Mouse (Mus musculus) layer of hippocampus, postnatal 36 days (tissue): ENCODE data around the gene Supv3l1. TPM values are rescaled to one million over a fixed set of nuclear protein-coding genes. Genes with fewer than 3 reads are reported as not detected.
"Not testable (repeated sequence)": the region's sequence is repeated elsewhere in the genome, so short reads cannot be mapped to it uniquely, and the experiment has no call there.

Source experiments
- DNase-seq, 2 experiments: peaks; one replicate each; pipeline ENCODE4 v3.0.0; 2022
- total RNA-seq, 2 experiments: library from RNA; stranded (reverse); gene quantifications; 2 replicates each; pipeline ENCODE4 v1.2.3; 2021

Gene Supv3l1
- 10 to 100 TPM; 25.2 to 26.6 TPM for total RNA-seq

DNA sequence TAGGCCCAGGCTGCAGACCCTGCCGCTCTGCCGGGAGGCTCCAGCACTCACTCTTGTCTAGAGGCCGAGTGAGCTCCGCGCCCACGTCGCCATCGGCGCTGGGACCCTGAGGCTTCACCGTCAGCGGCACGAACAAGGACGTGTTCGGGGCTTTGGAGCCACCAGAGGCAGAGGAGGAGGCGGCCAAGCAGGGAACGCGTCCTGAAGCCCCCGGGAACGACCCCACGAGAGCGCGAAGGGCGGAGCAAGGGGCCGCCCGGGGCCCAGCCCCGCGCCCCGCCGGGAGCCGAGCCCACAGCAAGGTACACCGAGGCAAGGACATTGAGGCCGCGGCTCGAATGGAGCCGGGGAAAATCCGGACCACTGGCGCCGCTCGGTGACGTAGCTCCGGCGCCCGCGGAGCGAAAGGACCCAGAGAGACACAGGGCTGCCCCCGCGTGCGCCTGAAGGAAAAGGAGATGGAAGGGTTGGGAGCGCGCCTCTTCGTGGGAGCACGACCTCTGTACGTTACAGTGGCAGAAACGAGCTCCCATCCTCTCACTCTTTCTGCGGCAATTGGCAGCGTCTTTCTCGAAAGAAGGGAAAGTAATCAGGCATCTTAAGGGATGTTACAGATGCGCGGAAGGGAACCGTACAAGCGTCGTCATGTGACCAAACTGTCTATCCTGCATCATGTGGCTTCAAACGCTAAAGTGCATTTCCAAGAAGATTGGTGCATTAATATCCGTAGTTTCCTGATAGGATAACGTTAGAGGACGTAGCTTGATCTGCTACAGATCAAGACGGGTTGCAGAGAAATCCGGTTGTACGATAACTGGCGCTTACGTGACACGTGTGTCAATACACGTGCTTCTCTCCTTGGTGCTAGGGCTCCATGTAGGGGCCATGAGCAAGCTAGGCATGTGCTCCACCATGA lies at the start of gene Supv3l1, which contains the start of gene 4930507D05Rik:
Supv3l1 (minus strand) TSS at position 375 of the 916 bp plus-strand sequence.
4930507D05Rik (plus strand) TSS at position 126 of the 916 bp plus-strand sequence.
- DNase-seq: peak; percentile 90 to 93

DNA sequence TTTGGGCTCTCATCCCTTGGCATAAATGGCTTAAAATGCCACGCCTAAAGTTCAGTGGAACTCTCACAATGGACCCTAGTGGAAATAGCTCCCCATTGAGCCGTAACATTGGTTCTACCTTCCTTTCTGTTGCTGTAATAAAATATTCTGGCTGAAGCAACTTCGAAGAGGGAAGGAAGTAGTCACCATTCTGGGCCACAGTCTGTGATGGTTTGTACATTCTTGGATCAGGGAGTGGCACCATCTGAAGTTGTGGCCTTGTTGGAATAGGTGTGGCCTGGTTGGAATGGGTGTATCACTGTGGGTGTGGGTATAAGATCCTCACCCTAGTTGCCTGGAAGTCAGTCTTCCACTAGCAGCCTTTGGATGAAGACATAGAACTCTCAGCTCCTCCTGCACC lies 42.1 kb upstream of the Supv3l1 start:
- DNase-seq: not testable (repeated sequence)

DNA sequence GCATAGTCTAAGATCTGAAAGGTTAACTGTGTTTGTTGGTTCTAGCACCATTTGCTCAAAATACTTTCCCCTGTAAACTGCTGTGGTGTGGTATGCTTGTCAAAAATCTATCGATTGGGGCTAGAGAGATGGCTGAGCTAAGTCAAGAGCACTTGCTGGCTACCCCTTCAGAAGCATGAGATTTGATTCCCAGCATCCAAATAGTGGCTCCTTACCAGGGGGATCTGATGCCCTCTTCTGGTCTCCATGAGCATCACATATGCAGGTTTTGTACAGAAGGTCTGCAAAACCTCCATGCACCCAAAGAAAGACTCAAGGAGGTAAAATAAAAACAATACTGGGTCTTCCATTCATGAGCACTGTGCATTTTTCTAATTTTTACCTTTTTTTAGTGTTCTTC lies 38.7 kb upstream of the Supv3l1 start:
- DNase-seq: no peak

DNA sequence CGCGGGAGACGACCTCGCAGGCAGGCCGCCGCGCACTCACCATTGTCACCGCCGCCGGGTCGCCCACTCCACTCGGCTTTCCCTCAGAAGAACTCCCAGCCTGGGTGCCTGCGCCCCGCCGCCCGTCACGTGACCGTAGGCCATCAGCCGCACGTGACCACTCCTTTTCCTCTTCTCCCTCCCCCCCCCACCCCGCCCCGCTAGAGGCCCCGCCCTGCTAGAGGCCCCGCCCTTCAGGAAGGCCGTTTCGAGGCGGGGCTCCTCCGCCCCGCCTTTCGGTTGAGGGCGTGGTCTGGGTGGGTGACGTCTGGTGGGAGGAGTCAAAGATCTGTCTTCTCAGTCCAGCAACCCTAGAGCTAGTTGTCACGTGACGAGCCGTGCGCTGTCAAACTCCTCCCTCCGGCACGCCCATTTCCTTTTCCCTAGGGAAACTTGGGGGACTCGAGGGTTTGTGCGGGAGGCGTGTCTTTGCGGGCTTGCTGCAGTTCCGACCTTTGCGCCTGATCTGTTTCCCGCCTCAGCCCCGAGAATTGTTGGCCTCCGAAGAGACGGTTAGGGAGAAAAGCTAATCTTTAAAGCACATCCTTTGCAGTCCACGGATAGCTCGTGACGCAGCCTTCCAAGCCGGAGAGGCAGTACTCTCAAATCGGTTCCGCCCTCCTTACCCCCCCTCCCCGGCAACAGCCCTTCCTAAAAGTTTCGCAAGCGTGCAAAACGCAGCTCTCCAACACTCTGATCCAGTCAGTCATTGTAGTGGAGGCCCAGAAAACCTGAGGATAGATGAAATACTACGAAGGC lies 37.3 kb upstream of the Supv3l1 start, which contains the start of gene Vps26a:
Vps26a (minus strand) TSS at position 188 of the 798 bp plus-strand sequence.
- DNase-seq: peak; percentile 99

DNA sequence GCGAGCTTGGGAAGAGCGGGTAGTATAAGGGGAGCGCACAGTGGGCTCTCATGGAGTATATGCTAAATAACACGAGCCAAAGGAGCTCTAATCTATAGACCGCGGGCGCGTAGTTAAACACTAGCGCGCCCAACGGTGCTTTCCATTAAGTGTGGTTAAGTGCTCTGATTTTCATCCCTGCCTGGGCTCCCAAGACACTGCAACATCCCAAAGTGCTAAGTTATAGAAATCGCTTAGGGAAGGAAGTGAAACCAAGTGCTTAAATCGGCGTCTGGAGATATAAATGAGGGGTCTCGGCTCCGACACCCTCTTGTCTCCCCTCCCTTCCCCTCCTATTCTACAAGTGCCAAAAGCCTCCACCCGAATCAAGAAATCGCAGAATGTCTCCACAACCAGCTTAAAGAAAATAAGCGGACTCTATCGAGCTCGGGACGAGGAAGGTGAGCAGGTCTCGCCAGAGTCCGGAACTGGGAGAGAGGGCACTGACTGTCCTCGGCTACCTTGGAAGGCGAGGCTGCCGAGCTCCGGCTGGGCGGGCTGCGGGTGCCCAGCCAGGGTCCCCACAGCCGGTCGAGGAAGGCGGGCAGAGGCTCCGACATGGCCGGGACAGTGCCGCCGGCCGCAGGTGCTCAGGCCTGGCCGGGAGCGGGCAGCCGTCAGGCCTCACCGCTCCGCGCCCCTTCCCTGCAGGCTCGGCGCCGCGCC lies 36.5 kb upstream of the Supv3l1 start:
- peak in 1 of 2 experiments; percentile 9 for DNase-seq

DNA sequence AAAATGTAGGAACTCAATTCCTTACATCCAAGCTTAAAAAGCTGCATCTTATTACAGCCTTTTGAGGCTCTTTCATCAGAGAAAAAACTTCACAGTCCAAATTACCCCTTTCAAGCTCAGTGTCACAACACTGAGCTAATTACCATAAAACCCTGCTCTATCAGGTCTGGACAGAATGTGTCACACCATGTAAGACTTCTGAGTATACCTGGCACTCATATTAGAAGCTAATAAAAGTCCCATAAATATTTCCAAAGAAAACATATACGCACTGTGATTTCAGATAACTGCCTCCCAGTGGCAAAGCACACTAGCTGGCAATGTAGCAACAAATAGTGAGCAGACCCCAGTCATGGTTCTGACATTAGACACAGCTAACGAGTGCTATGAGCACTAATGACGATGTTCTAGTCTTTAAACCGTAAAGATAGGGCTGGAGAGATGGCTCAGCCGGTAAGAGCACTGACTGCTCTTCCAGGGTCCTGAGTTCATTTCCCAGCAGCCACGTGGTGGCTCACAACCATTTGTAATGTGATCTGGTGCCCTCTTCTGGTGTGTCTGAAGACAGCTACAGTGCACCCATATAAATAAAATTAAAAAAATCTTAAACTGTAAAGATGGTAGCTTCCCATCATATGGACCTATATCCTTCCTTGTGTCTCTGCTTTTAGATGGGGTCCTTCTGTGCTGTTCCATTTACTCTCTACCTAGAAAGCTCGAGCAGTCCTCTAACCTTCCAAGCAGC lies 31.7 kb upstream of the Supv3l1 start:
- no peak for DNase-seq

DNA sequence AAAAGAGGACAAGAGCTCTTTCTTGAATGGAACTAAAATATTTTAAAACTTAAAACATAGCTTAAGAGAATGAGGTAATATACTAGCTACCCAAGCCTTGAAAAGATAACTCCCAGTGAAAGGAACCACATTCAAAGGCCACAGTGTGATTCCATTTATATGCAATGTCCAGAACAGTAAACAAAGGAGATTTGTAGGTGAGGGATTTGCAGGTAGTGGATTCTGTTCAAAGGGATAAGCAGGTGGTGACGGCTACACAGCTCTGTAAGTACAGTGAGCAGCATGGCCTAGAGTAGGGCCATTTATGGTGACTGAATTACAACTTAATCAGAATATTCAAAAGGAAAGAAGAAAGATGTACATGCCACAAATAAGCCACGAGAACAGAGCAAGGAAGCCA lies 27.4 kb upstream of the Supv3l1 start:
- DNase-seq: no peak

DNA sequence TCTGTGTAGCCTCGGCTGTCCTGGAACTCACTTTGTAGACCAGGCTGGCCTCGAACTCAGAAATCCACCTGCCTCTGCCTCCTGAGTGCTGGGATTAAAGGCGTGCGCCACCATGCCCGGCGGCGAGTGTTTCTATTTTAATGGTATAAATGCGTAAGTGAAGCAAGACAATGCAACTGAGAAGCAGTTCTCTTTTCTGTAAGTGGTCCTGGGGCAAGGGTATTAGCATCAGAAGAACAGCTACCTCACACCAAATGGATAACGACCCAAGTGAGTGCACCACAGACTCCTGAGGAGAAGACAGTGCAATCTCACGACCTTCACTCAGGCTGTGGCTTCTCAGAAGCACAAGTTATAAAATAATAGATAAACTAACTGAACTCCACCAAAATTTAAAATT lies 25.4 kb upstream of the Supv3l1 start:
- no peak for DNase-seq

DNA sequence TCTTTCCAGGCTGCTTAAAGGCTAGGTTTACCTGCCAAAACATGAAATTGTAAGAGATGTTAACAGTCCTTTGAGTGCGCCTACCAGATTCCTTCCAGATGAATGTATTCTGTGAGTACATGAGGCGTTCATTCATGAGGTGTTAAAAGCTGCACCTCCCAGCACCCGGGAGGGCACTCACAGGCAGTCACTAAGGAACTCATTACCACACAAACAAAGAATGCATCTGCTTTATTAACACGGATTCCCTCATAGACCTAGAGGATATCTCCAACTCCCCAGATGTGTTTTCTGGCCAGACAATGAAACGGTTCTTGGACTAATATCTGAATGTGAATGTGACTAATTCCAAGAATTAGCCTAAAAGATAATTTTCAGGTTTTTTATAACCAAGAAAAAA lies 21.6 kb upstream of the Supv3l1 start:
- DNase-seq: no peak

DNA sequence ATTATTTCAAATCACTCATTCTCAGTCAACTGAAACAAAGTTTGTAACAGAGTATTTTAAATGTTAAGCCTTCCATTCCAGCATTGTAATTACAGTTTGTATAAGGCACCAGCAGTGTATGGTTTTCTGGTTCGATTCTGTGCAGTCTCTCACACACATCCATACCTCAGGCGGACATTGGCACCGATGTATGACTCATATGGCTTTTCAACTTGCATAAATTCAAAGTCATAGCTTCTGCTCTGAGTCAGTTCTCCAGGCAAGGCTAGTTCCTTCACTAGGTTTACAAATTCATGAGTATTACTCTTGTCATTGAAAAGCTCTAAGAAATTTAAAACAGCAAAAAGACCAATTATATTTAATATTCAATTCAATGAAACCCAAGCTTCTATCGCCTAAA lies 20.2 kb upstream of the Supv3l1 start:
- no peak for DNase-seq

DNA sequence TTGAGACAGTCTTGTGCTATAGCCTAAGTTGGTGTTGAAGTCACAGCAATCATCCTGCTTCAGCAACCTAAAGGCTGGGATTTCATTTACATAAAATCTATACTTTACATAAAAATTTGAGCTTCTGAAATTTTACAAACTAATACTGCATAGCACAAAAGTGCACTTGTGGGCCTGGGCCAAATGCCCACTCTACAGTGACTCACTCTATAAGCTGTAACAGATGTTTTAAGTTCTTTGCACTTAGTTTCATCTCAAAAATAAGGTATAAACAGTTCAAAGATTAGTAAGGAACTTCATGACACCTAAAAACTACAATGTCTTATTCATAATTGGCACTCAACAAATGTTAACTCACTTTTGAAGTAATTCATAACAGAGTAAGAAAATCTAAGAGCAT lies 11.8 kb upstream of the Supv3l1 start:
- no peak for DNase-seq

DNA sequence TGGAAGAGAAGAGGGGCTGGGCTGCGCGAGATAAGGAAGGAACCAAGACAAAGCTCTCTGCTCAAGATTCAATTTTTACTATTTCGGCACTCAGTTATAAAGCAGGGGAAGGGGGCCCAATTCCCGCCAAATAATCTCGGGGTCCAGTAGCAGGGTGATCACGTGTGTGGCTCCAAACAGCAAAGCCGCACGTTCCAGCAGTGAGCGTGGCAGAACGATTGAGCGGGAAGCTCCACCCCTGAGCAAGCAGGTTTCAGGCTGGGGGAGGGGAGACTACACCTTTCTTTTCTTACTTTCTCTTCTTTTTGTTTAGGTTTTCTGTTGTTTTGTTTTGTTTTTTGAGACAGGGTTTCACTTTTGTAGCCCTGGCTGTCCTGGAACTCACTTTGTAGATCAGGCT lies 2.5 kb upstream of the Supv3l1 start:
- not testable (repeated sequence) for DNase-seq

DNA sequence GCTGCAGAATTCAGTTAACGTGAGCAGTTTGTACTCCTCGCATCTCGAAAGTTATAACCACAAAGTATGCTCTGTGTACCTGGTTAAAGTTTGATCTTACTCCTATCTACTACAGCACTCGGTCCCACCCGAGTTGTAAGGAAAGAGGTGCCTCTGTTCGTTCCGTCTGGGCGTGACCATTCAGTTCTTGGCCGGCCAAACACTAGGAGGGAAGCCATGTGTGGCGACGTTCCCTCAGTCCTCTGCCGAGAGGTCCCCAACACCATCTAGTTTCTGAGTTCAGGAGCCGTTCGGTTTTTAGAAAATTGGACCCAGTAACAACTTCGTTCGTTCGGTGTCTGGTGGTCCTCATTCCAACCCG lies 722 bp upstream of the Supv3l1 start:
- DNase-seq: no peak

DNA sequence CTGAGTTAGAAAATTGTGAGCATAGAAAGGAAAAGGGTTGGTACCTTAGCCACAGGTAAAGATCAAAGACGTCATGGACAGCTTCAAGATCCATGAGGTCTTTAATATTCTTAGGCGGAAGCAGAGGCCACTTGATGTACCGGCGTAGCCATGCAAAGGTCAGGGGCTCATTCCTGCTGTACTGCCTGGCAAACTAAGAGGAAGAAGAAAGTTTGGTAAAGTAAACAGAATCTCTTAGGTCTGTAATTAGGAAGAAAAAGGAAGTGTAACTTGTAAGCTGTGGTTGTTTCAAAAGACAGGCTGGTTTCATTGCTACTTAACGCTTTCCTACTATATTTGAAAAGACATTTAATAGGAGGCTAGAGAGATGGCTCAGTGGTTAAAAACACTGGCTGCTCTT lies 19.1 kb downstream of the Supv3l1 start:
- no peak for DNase-seq

DNA sequence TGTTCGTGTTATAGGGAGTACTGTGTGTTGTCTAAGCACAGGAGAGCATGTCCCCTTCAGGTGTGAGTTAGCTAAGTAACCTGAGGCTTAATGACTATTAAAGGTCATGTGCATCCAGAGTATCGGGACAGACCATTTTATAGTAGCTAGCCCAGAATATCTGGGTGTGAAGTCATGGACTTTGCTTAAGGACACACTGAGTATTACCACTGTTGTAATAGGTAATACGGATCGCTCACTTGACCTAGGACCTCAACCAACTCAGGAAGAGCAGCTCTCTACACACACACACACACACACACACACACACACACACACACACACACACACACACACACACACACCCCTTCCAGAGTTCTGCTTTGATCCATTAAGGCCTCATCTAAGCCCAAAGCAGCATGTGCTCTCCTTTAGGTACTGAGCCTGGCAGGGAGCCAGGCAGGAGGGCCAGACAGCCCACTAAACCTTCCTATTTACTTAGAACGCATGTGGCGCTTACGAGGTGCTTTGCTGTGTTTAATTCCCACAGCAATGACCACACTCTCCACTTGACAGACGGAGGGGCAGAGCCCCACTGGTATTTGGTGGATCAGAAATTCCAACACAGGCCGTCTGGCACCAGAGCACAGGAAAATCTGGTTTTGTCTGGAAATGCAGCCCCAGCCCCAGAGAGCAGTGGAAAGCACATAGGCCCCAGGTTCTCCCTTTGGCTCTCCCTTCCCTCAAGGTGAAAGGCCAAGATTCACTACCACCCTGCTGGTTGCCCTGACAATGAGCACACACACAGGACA lies 24.3 kb downstream of the Supv3l1 start:
- no peak for DNase-seq

DNA sequence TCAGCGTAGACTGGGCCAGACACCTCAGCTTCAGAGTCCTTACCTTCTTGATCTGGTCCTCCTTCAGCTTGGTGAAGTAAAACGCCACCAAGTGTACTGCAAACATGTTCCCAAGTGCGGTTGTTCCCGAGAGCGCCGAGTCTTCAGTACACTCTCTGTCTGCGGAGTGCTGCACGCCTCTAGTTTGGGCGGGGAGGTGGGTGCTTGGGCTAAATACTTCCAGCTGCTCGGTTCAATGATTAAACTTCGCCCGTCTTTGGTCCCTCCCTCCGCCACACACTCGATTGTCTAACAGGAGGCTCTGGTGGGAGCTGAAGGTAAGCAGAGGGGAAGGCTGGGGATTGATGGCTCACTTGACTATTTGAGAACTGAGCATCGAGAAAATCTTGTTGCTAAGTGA lies 27.3 kb downstream of the Supv3l1 start, which contains the start of gene Hkdc1:
Hkdc1 (minus strand) TSS at position 237 of the 400 bp plus-strand sequence.
- no peak for DNase-seq

DNA sequence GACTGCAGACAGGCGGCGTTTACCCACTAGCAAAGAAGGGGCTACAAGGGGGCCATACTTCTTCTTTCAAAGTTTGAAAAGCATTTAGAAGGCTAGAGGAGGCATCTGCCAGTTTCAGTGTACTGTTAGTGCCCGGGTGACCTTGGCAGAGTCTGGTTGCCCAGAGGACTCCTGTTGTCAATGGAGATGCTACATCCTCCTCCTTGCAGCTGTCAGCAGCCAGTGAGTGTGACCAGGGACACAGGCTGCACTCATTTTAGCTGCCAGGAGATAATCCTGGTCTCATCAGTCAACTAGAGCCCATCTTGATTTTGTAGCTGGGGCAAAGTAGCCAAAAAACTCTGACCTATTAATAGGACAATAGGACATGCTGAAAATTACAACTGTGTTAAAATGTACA lies 28.4 kb downstream of the Supv3l1 start:
- DNase-seq: no peak

DNA sequence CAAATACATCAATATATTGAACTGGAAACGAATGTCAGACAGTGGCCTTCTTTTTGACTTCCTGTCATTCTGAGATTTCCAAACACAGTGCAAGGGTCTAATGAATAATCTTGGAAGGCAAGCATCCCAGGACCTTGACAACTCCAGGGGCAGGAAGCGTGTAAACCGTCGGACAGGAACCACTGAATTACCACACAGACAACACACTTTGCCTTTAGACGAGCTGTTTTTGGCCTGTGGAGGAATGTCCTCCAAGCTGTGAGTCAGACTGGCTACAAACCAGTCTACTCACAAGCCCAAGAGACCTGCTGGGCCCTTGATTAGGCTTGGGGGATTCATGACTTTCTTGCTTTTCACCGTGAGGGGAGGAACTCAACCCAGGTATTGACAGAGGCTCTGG lies 29.1 kb downstream of the Supv3l1 start:
- DNase-seq: no peak

DNA sequence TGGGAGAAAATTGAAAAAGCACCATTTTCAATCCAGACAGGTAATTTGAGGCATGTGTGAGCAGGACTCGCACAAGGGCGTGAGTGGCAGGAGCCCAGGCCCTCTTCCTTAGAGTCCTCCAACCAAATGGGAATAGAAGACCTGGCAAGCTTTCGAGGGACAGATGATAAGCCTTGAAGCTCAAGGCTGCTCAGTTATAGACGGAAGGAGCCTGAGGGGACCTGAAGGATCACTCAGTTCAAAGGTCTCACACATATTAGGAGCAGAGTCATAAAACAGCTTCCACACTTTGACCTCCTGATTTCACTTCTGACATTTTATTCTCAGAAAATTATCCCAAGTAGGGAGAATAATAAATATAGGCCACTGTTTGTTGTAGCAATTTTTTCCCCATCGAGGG lies 30.1 kb downstream of the Supv3l1 start:
- DNase-seq: no peak

DNA sequence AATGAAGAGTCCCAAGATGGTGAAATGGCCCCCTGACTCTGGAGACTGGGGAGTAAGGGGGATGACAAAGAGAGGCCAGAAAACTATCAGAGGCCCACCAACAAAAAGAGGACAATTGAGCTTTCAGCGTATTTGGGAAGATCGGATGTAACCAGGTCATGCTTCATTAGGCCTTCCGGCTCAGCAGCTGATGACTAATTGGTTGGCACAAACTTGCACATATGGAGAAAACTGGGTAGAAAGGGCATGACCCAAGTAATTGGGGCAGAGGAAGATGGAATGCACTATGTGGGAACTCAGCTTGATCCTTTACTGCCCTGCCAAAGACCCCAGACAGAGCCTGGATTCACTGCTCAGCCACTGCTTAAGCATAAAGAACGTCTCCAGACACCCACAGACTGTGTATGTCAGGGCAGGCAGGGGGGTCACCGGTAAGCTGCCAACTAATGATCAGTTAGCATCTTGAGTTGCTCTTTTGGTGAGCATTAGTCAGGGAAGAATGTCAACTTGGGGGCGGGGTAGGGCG lies 30.6 kb downstream of the Supv3l1 start:
- DNase-seq: no peak

DNA sequence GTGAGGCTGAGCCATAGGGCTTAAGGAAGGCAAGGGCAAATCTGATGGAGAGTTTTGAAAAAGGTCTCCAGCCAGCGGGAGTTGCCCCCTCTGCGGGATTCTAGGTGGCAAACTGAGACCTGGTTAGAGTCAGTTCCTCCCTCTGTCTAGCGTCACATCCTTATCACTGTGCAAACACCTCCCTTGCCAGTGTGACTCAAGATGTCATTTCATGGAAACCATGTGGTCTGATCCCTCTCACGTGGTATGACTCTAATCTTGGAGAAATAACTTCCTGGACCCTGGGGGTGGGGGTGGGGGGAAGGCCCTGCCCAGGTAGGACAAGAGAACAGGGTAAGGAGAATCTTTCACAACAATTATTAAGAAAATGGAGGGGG lies 35.9 kb downstream of the Supv3l1 start:
- DNase-seq: no peak
